Mouse (Mus musculus) small intestine, adult 2 months (tissue): Measurements from ENCODE around the gene Lrrc8c.

Experiments used
- CTCF ChIP-seq: fragments of 200-500 bp; IDR thresholded peaks from 2 replicates; pipeline ENCODE4 v1.5.1; 2012; ENCODE audit warnings: low read depth, mild to moderate bottlenecking, control low read depth, inconsistent platforms, low read length, moderate library complexity, mixed read lengths; ENCODE audit not compliant: insufficient replicate concordance, insufficient read length; ENCODE audit errors: extremely low read depth
- POLR2A ChIP-seq: fragments of 200-500 bp; IDR thresholded peaks from 2 replicates; pipeline ENCODE4 v1.6.1; 2012; ENCODE audit warnings: low read depth, mild to moderate bottlenecking, control low read depth, inconsistent platforms, low read length, moderate library complexity

GRCm38 (mm10) chr5:105484247-105484646, 34.9 kb upstream of the Lrrc8c start:
- TF ChIP-seq POLR2A (no peak), CTCF (no peak)
